Mouse (Mus musculus) erythroblast, embryonic 14.5 days (primary cell): ENCODE data around the gene Tubgcp5. TPM values are rescaled to one million over a fixed set of nuclear protein-coding genes. Genes with fewer than 3 reads are reported as not detected.

ENCODE experiments used
- H3K27me3 ChIP-seq: 2 replicates; pipeline ENCODE4 v1.6.1; 2012; ENCODE audit warnings: inconsistent platforms; ENCODE audit not compliant: control insufficient read depth
- H3K36me3 ChIP-seq: 2 replicates; pipeline ENCODE4 v1.6.1; 2012; ENCODE audit warnings: mild to moderate bottlenecking, inconsistent platforms; ENCODE audit not compliant: control insufficient read depth
- H3K4me1 ChIP-seq: 2 replicates; pipeline ENCODE4 v1.6.1; 2012; ENCODE audit warnings: inconsistent platforms; ENCODE audit not compliant: control insufficient read depth
- H3K4me3 ChIP-seq: replicated peaks from 2 replicates; pipeline ENCODE3; 2012; ENCODE audit warnings: moderate library complexity, mild to moderate bottlenecking, inconsistent platforms
- H3K9me3 ChIP-seq: 2 replicates; pipeline ENCODE4 v1.6.1; 2012; ENCODE audit warnings: low read length, inconsistent platforms, mixed read lengths; ENCODE audit not compliant: control insufficient read depth
- GATA1 ChIP-seq: IDR thresholded peaks from 2 replicates; pipeline ENCODE4 v1.6.1; 2012; ENCODE audit warnings: low read length, inconsistent platforms, mixed read lengths
- TAL1 ChIP-seq: IDR thresholded peaks from 3 replicates; pipeline ENCODE4 v1.6.1; 2012; ENCODE audit warnings: low read length, inconsistent platforms, mixed read lengths
- polyA plus RNA-seq: library from polyadenylated mRNA; stranded (reverse); fragments of >175 nt; gene quantifications from 2 replicates; pipeline ENCODE4 v1.2.3, GENCODE M21; 2012

Tubgcp5 gene
- polyA plus RNA-seq, 1 experiment: 0.04 TPM

DNA sequence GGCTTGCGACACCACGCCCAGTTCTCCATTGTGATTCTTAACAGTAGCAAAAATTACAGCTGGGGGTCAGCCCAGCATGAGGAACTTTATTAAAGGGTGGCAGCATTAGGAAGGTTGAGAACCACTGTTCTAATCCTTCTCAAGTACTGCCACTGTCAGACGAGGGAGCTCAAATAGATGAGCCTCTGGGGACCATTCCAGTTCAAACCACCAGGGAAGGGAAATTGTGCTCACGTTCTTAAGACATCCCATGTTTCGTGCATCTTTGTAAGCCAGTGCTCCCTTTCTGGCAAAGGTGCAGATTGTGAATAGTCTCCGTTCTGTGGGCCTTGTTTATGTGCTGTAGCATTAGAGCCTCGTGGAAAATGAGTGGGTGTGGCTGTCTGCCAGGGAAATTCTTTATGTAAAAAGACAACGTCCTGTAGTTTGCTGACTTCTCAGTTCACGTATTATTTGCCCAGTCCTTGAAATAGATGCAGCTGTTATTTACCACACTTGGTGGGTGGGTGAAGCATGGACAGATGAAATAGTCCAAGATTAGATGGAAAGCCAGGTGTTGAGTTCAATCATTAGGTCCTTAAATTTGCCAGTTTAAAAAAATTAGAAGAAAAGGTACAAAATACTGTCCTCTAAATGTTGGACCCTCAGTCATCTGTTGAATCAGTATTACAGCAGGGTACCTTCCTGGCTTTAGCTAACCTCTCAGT is 52.8 kb downstream of the Tubgcp5 start:
- no peaks in the 10 kb centered on the region for H3K9me3 ChIP-seq
- peaks cover 13% of the 10 kb centered on the region for H3K4me1 ChIP-seq
- no peaks in the 10 kb centered on the region for H3K36me3 ChIP-seq

DNA sequence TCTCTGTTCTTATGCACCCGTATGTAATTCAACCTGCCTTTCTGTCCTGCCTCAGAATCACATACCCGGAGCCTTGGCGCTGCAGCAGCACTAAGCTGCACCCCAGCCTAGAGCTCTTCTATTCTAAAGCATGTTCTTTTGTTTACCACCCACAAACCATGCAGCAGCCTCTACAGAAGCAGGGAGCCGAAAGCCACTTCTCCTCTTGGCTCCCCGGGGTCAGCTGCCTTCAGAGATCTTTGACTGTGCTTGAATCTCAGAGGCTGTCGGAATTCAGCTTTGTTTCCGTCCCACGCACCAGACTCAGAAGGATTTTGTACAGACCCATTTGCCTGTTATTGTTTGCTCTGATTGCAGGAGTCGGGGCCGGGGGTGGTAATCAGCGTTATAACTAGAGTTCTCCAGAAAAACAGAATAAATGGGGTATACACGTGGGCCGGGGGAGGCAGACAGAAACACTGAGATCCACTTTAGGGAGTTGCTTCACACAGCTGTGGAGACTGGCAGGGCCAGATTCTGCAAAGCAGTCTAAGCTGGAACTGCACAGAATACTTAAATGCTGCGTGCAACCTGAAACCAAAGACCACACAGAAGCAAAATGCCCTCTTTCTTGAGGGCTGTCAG is 56.1 kb downstream of the Tubgcp5 start:
- Histone ChIP-seq H3K4me3 (no peak overlapping the region), H3K4me1 (no peaks in the 10 kb centered on the region), H3K36me3 (no peaks in the 10 kb centered on the region), H3K27me3 (no peaks in the 10 kb centered on the region), H3K9me3 (no peaks in the 10 kb centered on the region)
- no peak for TF ChIP-seq TAL1
- no peak for TF ChIP-seq GATA1

More for the DNA sequence above, 52.8 kb downstream of the Tubgcp5 start:
- no peak for TF ChIP-seq GATA1
- no peak for TF ChIP-seq TAL1
- Histone ChIP-seq H3K27me3 (peaks cover 20% of the 10 kb centered on the region), H3K4me3 (no peak overlapping the region)

DNA sequence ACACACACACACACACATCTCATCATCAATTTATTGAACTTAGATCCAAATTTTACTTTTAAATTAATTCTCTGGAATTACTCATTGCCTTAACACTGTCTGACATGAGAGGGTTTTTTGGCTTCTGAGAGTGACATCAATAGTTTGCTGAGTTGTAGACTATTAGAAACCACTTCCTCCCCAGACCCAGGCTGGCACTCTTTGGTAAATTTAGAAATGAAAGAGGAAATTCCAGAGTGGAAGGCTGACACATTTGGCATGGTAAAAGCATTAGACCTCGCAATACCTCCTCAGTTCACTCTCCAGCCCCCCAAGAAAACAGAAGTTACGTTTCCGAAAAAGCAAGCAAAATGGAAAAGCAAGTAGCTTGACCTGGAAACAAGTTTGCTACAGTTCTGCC is 58.8 kb downstream of the Tubgcp5 start:
- Histone ChIP-seq H3K27me3 (no peaks in the 10 kb centered on the region), H3K36me3 (no peaks in the 10 kb centered on the region), H3K4me3 (no peak overlapping the region), H3K9me3 (no peaks in the 10 kb centered on the region), H3K4me1 (no peaks in the 10 kb centered on the region)
- no peak for TF ChIP-seq GATA1
- TF ChIP-seq TAL1: no peak

DNA sequence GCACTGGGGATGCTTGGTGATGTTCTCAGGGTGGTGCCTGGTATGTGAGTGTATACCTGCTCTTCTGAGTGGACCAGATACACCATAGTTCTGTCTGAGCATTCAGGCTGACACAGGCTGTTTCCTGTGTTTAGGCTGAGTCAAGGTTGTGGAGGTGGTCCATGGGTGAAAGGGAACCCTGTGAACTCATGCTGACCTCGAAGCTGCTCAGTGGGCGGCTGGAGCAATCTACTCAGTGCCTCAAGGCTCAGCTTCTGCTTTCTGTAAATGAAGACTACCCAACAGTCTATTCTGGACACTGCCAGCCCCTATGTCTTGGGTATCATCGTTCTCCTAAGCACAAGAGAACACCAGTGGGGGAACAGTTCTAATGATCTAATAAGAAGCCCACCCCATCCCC is 61.6 kb downstream of the Tubgcp5 start:
- H3K27me3 ChIP-seq: no peaks in the 10 kb centered on the region
- no peak overlapping the region for H3K4me3 ChIP-seq
- no peaks in the 10 kb centered on the region for H3K36me3 ChIP-seq
- H3K4me1 ChIP-seq: peaks cover 7% of the 10 kb centered on the region
- no peak for TF ChIP-seq GATA1
- TF ChIP-seq TAL1: no peak
- no peaks in the 10 kb centered on the region for H3K9me3 ChIP-seq

DNA sequence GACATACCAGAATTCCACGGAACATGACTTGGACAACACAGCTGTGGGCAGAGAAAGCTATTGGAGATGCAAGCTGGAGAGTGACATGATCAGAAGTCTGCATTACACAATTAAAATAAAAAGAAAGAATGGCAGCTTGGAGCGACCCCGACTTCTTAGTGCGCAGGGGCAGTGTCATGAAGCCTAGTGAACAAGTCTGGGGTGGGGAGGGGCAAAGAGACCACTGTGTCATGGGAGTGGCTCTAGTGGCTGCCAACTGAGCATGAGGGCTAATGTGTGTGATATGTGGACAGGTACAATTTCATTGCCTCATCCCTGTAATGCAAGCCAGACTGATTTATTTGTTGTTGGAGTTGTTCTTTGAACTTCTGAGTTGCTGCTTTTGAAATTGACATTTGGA is 62.8 kb downstream of the Tubgcp5 start:
- no peaks in the 10 kb centered on the region for H3K36me3 ChIP-seq
- no peaks in the 10 kb centered on the region for H3K27me3 ChIP-seq
- H3K4me1 ChIP-seq: peaks cover 7% of the 10 kb centered on the region
- H3K4me3 ChIP-seq: no peak overlapping the region
- no peaks in the 10 kb centered on the region for H3K9me3 ChIP-seq
- TF ChIP-seq TAL1 (no peak), GATA1 (no peak)

DNA sequence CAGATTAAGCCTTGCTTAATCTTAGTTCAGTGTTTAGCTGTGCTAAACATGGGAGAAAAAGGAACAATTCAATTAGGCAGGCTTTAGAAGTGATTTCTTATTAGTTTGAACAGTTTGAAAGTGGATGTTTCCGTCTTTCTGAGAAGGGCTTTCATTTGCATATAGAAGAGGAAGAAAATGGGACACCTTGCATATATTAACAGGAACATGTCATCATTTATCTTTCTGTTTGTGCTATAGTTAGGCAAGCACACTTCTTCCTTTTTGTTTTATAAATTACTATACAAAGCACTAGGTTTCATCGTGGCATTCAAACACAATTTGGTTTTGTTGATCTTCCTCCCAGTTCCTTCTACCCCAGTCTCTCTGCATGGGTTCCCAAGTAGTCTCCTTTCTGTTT is 63.8 kb downstream of the Tubgcp5 start:
- H3K4me3 ChIP-seq: no peak overlapping the region
- peaks cover 7% of the 10 kb centered on the region for H3K4me1 ChIP-seq
- H3K36me3 ChIP-seq: no peaks in the 10 kb centered on the region
- no peaks in the 10 kb centered on the region for H3K9me3 ChIP-seq
- TF ChIP-seq TAL1 (no peak), GATA1 (no peak)
- no peaks in the 10 kb centered on the region for H3K27me3 ChIP-seq

DNA sequence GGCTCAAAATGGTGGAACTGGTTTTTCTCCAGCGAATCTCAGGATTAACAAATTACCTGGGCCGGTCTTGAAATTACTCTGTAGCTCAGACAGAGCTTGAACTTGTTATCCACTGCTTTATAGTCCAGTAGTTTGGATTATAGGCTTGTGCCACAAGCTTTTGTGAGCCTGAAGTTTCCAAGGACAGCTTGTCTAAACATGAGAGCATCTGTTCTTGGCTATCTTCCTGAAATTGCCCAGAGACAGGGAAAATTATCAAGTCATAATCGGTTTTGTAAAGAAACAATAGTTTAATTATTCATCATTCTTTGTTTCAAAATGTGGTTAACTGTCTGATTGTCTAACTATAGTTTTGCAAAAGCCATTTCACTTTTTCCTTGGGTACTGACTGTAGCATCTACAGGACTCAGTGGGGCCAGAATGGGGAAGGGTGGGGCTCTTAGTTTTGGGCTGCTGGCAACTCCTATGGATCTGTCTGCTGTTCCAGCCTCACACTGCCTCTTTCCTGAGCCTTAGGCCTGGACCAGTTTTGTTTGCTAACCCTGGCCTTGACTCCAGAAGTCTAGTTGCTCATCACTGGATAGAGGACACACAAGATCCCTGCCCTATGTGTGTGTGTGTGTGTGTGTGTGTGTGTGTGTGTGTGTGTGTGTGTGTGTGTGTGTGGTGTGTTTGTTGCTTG is 65.0 kb downstream of the Tubgcp5 start:
- Histone ChIP-seq H3K9me3 (no peaks in the 10 kb centered on the region), H3K4me1 (peaks cover 7% of the 10 kb centered on the region), H3K36me3 (no peaks in the 10 kb centered on the region), H3K27me3 (no peaks in the 10 kb centered on the region), H3K4me3 (no peak overlapping the region)
- no peak for TF ChIP-seq GATA1
- TF ChIP-seq TAL1: no peak

DNA sequence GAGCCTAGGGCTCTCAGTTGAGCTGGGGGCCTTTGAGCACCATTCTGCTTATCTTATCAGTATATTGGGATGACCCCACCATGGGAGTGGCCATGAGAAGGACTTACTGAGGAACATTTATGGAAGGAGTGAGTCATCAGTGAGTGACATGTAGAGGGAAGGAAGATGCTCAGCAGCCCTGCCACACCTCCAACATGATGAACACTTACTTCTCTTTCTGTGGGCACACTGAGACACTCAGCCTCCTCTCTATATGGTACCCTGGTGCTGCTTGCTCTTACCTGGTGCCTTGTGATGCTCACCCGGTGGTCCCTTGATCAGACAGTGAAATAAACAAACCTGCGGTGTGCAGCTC is 65.5 kb downstream of the Tubgcp5 start:
- TF ChIP-seq GATA1 (no peak), TAL1 (no peak)
- peaks cover 7% of the 10 kb centered on the region for H3K4me1 ChIP-seq

DNA sequence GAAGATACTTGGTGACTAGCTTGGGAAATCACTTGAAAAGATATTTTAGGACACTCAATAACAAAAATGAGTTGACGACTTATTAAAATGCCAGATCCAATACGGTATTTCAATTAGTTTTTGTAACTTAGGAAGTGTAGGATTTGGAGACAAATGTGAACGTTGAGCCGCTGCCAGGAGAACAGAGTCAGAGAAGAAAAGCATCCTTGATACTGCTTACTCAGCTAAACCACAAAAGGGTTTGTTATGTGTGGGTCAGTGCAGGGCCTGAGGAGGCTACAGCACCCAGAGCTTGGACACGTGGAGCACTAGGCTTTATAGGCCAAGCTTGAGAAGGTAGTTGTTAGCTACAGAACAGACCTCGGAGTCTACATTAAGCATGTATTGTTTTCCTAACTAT is 66.0 kb downstream of the Tubgcp5 start:
- Histone ChIP-seq H3K36me3 (no peaks in the 10 kb centered on the region), H3K4me1 (peaks cover 7% of the 10 kb centered on the region), H3K9me3 (no peaks in the 10 kb centered on the region), H3K27me3 (no peaks in the 10 kb centered on the region), H3K4me3 (no peak overlapping the region)
- no peak for TF ChIP-seq GATA1
- TF ChIP-seq TAL1: no peak

More for the DNA sequence above, 65.5 kb downstream of the Tubgcp5 start:
- no peaks in the 10 kb centered on the region for H3K27me3 ChIP-seq
- no peaks in the 10 kb centered on the region for H3K9me3 ChIP-seq
- H3K36me3 ChIP-seq: no peaks in the 10 kb centered on the region
- no peak overlapping the region for H3K4me3 ChIP-seq
